Mouse (Mus musculus) thymus, adult 2 months (tissue): ENCODE results near the gene Siva1. TPM values are rescaled to one million over a fixed set of nuclear protein-coding genes. Genes with fewer than 3 reads are reported as not detected.

Experiments
- DNase-seq: peaks from one replicate; pipeline ENCODE4 v3.0.0; 2021
- H3K27ac ChIP-seq: fragments of 200-500 bp; 2 replicates; pipeline ENCODE4 v1.5.1; 2012; ENCODE audit warnings: low read length, control low read depth; ENCODE audit not compliant: control insufficient read depth, insufficient read depth
- H3K27me3 ChIP-seq: fragments of 200-500 bp; 2 replicates; pipeline ENCODE4 v1.6.1; 2012; ENCODE audit warnings: mild to moderate bottlenecking, low read length, moderate library complexity, mixed read lengths; ENCODE audit not compliant: control insufficient read depth, insufficient read depth
- H3K36me3 ChIP-seq: fragments of 200-500 bp; 2 replicates; pipeline ENCODE4 v1.6.1; 2012; ENCODE audit warnings: mild to moderate bottlenecking, low read length, moderate library complexity; ENCODE audit not compliant: control insufficient read depth, insufficient read depth
- H3K4me1 ChIP-seq: fragments of 200-500 bp; replicated peaks from 2 replicates; pipeline ENCODE4 v1.6.1; 2012; ENCODE audit warnings: low read length; ENCODE audit not compliant: control insufficient read depth, insufficient read depth
- H3K4me3 ChIP-seq: fragments of 200-500 bp; 2 replicates; pipeline ENCODE4 v1.5.1; 2012; ENCODE audit warnings: mild to moderate bottlenecking, low read length, control low read depth, moderate library complexity; ENCODE audit not compliant: control insufficient read depth, insufficient read depth
- CTCF ChIP-seq: fragments of 200-500 bp; IDR thresholded peaks from 2 replicates; pipeline ENCODE4 v1.5.1; 2012; ENCODE audit warnings: mild to moderate bottlenecking, control low read depth, low read length, moderate library complexity, borderline replicate concordance; ENCODE audit not compliant: control insufficient read depth, poor library complexity, insufficient read depth; ENCODE audit errors: extremely low read depth
- POLR2A ChIP-seq: fragments of 200-500 bp; IDR thresholded peaks from 2 replicates; pipeline ENCODE4 v1.6.1; 2012; ENCODE audit warnings: mild to moderate bottlenecking, low read length, control low read depth, moderate library complexity; ENCODE audit not compliant: control insufficient read depth, poor library complexity, insufficient read depth; ENCODE audit errors: extremely low read depth
- WGBS: fragments of 180-500 bp; shearing (Covaris S2); methylation state at CpG from one replicate; pipeline ENCODE4 v1.1.7; 2018; 5-methylcytosine and 5-hydroxymethylcytosine counted together
- polyA plus RNA-seq: library from polyadenylated mRNA; depleted of rRNA; stranded (reverse); fragments of >200 nt; gene quantifications from 2 replicates; pipeline ENCODE4 v1.2.3, GENCODE M21; 2012

The Siva1 gene
- polyA plus RNA-seq, 1 experiment: 131 TPM

DNA sequence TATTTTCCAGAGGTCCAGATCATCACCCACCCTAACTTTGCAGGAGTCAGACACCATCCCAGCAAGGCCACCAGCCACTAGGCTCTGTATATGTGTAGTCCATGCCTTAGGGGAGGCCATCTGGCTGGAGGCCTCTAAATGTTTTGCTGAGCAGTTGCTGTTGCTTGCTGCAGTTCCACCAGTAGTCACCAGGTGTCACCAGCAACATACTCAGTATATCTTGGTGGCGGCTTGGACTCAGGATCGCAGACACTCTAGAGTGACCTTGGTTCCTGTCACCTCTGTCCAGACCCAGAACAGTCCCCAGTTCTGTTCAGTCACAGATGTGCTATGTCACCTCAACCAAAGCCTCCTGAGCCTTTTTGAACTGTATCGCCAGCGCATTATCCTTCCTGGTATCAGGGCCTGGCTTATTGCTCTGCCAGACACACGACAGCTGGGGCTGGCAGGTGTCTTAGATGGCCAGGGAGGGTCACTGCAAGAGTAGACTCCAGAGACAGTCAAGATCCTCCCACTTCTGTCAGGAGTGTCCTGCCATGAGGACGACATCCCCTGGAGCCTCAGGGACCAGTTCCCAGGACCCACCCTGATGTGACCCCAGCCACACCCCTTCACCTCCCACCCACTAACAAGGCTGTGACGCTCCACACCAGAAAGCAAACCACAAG, 8.8 kb downstream of the Siva1 start:
- Histone ChIP-seq H3K36me3 (peaks cover 34% of the 10 kb centered on the region), H3K4me3 (no peak overlapping the region), H3K27me3 (no peaks in the 10 kb centered on the region), H3K4me1 (peaks cover 9% of the 10 kb centered on the region), H3K27ac (no peak overlapping the region)
- DNase-seq: peak; percentile 81
- 69% methylated on average over 7 of the region's 7 CpGs for WGBS
- peak; percentile 33; the same call in 1 of the 2 replicates for TF ChIP-seq CTCF
- no peak for TF ChIP-seq POLR2A

GRCm38 (mm10) chr12:112654076-112654475, 9.6 kb downstream of the Siva1 start:
- H3K4me3 ChIP-seq: no peak overlapping the region
- TF ChIP-seq CTCF (no peak), POLR2A (no peak)
- H3K4me1 ChIP-seq: peaks cover 2% of the 10 kb centered on the region; the same call in 1 of the 2 replicates
- WGBS: 98% methylated on average over 5 of the region's 5 CpGs
- no peak for DNase-seq
- peaks cover 42% of the 10 kb centered on the region for H3K36me3 ChIP-seq
- H3K27ac ChIP-seq: no peak overlapping the region
- no peaks in the 10 kb centered on the region for H3K27me3 ChIP-seq

GRCm38 (mm10) chr12:112658619-112659018, 14.1 kb downstream of the Siva1 start:
- H3K36me3 ChIP-seq: peaks cover 50% of the 10 kb centered on the region
- H3K27me3 ChIP-seq: no peaks in the 10 kb centered on the region
- no peak overlapping the region for H3K27ac ChIP-seq
- H3K4me1 ChIP-seq: no peaks in the 10 kb centered on the region
- TF ChIP-seq CTCF (no peak), POLR2A (no peak)
- DNase-seq: no peak
- H3K4me3 ChIP-seq: no peak overlapping the region
- 94% methylated on average over 7 of the region's 7 CpGs for WGBS

DNA sequence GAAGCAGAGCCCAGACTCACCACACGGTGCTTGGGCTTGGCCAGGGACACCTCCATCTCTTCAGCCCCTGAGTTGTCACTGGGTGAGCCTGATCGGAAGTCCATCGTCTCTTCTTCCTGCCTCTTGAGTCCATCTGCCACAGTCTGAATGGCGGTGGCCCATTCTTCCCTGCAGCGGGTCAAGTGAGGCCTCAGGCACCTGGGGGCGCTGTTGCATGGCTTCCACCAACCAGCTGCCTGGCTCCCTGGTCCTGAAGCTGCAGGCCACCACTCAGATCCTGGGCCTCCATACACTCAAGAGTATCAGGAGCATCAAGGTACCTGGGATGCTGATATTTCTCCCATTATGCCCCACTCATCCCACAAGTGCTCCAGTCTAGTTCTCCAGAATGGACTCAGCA, 14.6 kb downstream of the Siva1 start:
- TF ChIP-seq POLR2A: no peak
- 0 out of 2 replicates have a peak, but pooled peaks have one; percentile 30 for TF ChIP-seq CTCF
- Histone ChIP-seq H3K27ac (no peak overlapping the region), H3K27me3 (no peaks in the 10 kb centered on the region), H3K36me3 (peaks cover 50% of the 10 kb centered on the region), H3K4me3 (no peak overlapping the region), H3K4me1 (no peaks in the 10 kb centered on the region)
- WGBS: 95% methylated on average over 6 of the region's 6 CpGs
- peak; percentile 70 for DNase-seq

GRCm38 (mm10) chr12:112660576-112661326, 16.3 kb downstream of the Siva1 start:
- Histone ChIP-seq H3K36me3 (peaks cover 52% of the 10 kb centered on the region), H3K27me3 (no peaks in the 10 kb centered on the region), H3K4me3 (no peak overlapping the region), H3K4me1 (no peaks in the 10 kb centered on the region), H3K27ac (no peak overlapping the region)
- TF ChIP-seq CTCF (no peak), POLR2A (no peak)
- no peak for DNase-seq
- WGBS: 94% methylated on average over 5 of the region's 5 CpGs

GRCm38 (mm10) chr12:112661327-112661605, 16.8 kb downstream of the Siva1 start:
- WGBS: 95% methylated on average over 3 of the region's 3 CpGs
- no peak for DNase-seq
- Histone ChIP-seq H3K27ac (no peak overlapping the region), H3K4me3 (no peak overlapping the region), H3K27me3 (no peaks in the 10 kb centered on the region), H3K36me3 (peaks cover 52% of the 10 kb centered on the region), H3K4me1 (no peaks in the 10 kb centered on the region)
- TF ChIP-seq CTCF (no peak), POLR2A (no peak)

DNA sequence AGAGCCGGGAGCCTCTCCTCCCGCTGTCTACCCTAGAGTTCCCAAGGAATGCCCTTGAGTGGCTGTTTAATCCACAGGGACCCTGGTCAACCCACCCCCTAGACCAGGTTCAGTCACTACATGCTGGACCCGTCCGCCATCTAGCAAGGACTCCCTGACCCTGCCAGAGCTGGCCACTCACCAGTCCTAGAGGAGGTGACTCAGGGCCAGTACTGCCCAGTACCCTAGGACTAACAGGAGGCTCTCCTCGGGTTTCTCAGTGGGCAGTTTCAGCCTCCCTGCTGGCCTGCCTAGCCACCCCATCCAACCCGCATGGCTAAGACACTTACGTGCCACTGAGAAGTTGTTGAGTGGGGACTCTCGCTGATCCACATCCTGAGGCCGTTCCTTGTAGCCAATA, 17.4 kb downstream of the Siva1 start:
- whole genome bisulfite sequencing: 94% methylated on average over 9 of the region's 9 CpGs
- no peak overlapping the region for H3K27ac ChIP-seq
- H3K4me3 ChIP-seq: no peak overlapping the region
- H3K4me1 ChIP-seq: no peaks in the 10 kb centered on the region
- TF ChIP-seq CTCF (no peak), POLR2A (no peak)
- no peak for DNase-seq
- H3K36me3 ChIP-seq: peaks cover 48% of the 10 kb centered on the region
- no peaks in the 10 kb centered on the region for H3K27me3 ChIP-seq
